12 mouse cellular contexts compared by ENCODE assay signal in the genomic region with DNA sequence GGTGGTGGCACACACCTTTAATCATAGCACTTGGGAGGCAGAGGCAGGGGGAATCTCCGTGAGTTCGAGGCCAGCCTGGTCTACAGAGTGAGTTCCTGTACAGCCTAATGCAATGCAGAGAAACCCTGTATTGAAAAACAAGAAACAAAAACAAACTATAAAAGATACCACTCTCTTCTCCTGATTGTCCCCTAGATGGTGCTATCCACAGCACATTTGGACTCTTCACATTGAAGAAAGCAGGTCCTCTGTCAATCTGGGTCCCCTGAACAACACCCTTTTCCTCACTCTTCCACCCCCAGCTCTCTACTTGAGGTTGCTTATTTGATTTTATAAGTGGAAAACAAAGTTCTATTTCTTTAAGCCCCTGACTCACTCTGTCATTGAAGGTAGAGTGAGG. TPM values are rescaled to one million over a fixed set of nuclear protein-coding genes. Genes with fewer than 3 reads are reported as not detected.
A peak's percentile ranks its signal among the peaks of the same experiment; 100 is the strongest.
DNase-seq lines count a peak whose midpoint lies in the region; ATAC-seq and TF ChIP-seq lines count a peak whose summit lies in the region.
"Had no signal": no experiment of that assay in that cellular context is flagged by ENCODE, and none has a peak within 500 bp of the region (broad histone marks: within the 10 kb centered on the region; RNA-seq: fewer than 3 reads in every experiment).

No protein-coding gene starts in this region.

- in situ Hi-C loops in Patski (cut with MboI; ENCODE audit: low pct_unique_long_range_greater_than_20kb): loop anchor here (10.0 kb wide), 1 partner anchor 575 kb away; no protein-coding TSS in a partner anchor

- H3K27ac ChIP-seq in hindbrain, embryonic 11.5 days (ENCODE audit: low read depth, low read length): no peak overlapping the region
- H3K27ac ChIP-seq: forebrain, embryonic 13.5 days had no signal

- no peaks in the 10 kb centered on the region for H3K36me3 ChIP-seq in hindbrain, embryonic 11.5 days (ENCODE audit: control insufficient read depth, insufficient read depth, low read length)

- POLR2A ChIA-PET in Patski (lab: Charles Lee): no interaction called here

- TF ChIP-seq CTCF in Patski (IDR thresholded peaks at IDR 0.05): peak; percentile 59

- H3K9me3 ChIP-seq in hindbrain, embryonic 11.5 days (ENCODE audit: control insufficient read depth, low read length): no peaks in the 10 kb centered on the region
- H3K9me3 ChIP-seq: forebrain, embryonic 13.5 days had no signal

- no peak overlapping the region for H3K9ac ChIP-seq in hindbrain, embryonic 11.5 days (ENCODE audit: low read depth, low read length)
- H3K9ac ChIP-seq: forebrain, embryonic 13.5 days had no signal

- H3K4me3 ChIP-seq in hindbrain, embryonic 11.5 days (ENCODE audit: low read depth, low read length): no peak overlapping the region
- H3K4me3 ChIP-seq: forebrain, embryonic 13.5 days had no signal

- no peak overlapping the region for H3K4me2 ChIP-seq in hindbrain, embryonic 11.5 days (replicated peaks; ENCODE audit: low read depth, low read length)
- H3K4me2 ChIP-seq: forebrain, embryonic 13.5 days had no signal

- CTCF ChIA-PET in Patski (lab: Charles Lee): interaction anchor here (1.4 kb wide), 1 partner anchor 67 kb away, joined by 4 read pairs; no protein-coding TSS in a partner anchor

- peak; percentile 76; the same call in 1 of the 2 replicates for ATAC-seq in frontal cortex, adult (ENCODE audit: low TSS enrichment)
- peak; percentile 51 for ATAC-seq in Patski
- no peak for ATAC-seq in erythroblast, adult 5-6 weeks (replicated peaks; ENCODE audit: low FRiP score, poor library complexity, severe bottlenecking)
- no peak for ATAC-seq in hindbrain, embryonic 11.5 days (ENCODE audit: low FRiP score)
- ATAC-seq: forebrain, embryonic 13.5 days had no signal

- WGBS in hindbrain, embryonic 11.5 days: 75% methylated on average over 2 of the region's 2 CpGs

- H3K4me1 ChIP-seq in hindbrain, embryonic 11.5 days (replicated peaks; ENCODE audit: control insufficient read depth, insufficient read depth, low read length): no peaks in the 10 kb centered on the region
- H3K4me1 ChIP-seq: forebrain, embryonic 13.5 days had no signal

- DNase-seq in frontal cortex, postnatal 25 days (ENCODE audit: low spot score in 2 of 2): no peak
- DNase-seq in left cerebral cortex, adult 11 months (ENCODE audit: low spot score): peak; percentile 0
- no peak for DNase-seq in left cerebral cortex, adult 9 months (ENCODE audit: low spot score in 2 of 2)
- DNase-seq in A20 (ENCODE audit: low read depth, low spot score) (peak; percentile 4), Patski (ENCODE audit: low read depth, low spot score) (no peak)
- no peak for DNase-seq in hindbrain, embryonic 11.5 days (ENCODE audit: low spot score)
- DNase-seq: heart, postnatal 4 days; kidney, adult 18-20 months had no signal

- H3K27me3 ChIP-seq in Patski: peaks cover 5% of the 10 kb centered on the region
- no peaks in the 10 kb centered on the region for H3K27me3 ChIP-seq in hindbrain, embryonic 11.5 days (ENCODE audit: control insufficient read depth, insufficient read depth, low read length)
- H3K27me3 ChIP-seq: forebrain, embryonic 13.5 days had no signal

RNA-seq across cellular contexts. Expression of a gene that starts 52.6 kb away (rescaled TPM):
- polyA plus RNA-seq in Patski (2021): 17.6 TPM
- total RNA-seq in erythroblast, adult 5-6 weeks (2015; ENCODE audit: low replicate concordance): 13.4 and 19.4 TPM in 2 replicates
- 12.1 and 15.2 TPM in 2 replicates for total RNA-seq in erythroblast, adult 5-6 weeks (2017; ENCODE audit: low replicate concordance)
- 17.8 and 19.3 TPM in 2 replicates for polyA plus RNA-seq in hindbrain, embryonic 11.5 days (2014; fragmentation: Nextera tagmentation; extraction: Ambion mirVana)

RNA-seq across cellular contexts. Expression of a gene that starts 58.9 kb away (rescaled TPM):
- 0.01 TPM for polyA plus RNA-seq in Patski (2021)
- total RNA-seq in erythroblast, adult 5-6 weeks (2015; ENCODE audit: low replicate concordance): not detected in 2 replicates
- total RNA-seq in erythroblast, adult 5-6 weeks (2017; ENCODE audit: low replicate concordance): not detected in 2 replicates
- 0.70 and 0.76 TPM in 2 replicates for polyA plus RNA-seq in hindbrain, embryonic 11.5 days (2014; fragmentation: Nextera tagmentation; extraction: Ambion mirVana)
- total RNA-seq: megakaryocyte, adult 5-6 weeks had no signal

Comparison
In these comparisons a context has a peak if more than half of its experiments do, and no peak if none do; other contexts are left out.
1. DNase-seq: peak in left cerebral cortex, adult 11 months (single experiment) and A20 (single experiment); none in frontal cortex, postnatal 25 days (0 of 2), left cerebral cortex, adult 9 months (0 of 2), Patski (single experiment) and hindbrain, embryonic 11.5 days (single experiment).
2. ATAC-seq: peak in frontal cortex, adult (single experiment) and Patski (single experiment); none in erythroblast, adult 5-6 weeks (single experiment) and hindbrain, embryonic 11.5 days (single experiment).